Mouse (Mus musculus) lung, postnatal 0 days (tissue): ENCODE results near the gene Slfn9. TPM values are rescaled to one million over a fixed set of nuclear protein-coding genes. Genes with fewer than 3 reads are reported as not detected.
A peak's percentile ranks its signal among the peaks of the same experiment; 100 is the strongest.

ENCODE experiments used
- ATAC-seq: fragments of 200-750 bp; cut with Nextera tagmentation; 2 replicates; pipeline ENCODE4 v1.8.0; 2017; ENCODE audit warnings: moderate library complexity
- DNase-seq: peaks from one replicate; pipeline ENCODE4 v3.0.0-alpha.2; 2016; ENCODE audit warnings: low spot score
- H3K27ac ChIP-seq: fragments of 300-500 bp; sonication (generic); 2 replicates; pipeline ENCODE4 v1.5.1; 2014; ENCODE audit warnings: antibody characterized with exemption, mild to moderate bottlenecking, low read length, mixed read lengths
- H3K27me3 ChIP-seq: fragments of 300-500 bp; sonication (generic); replicated peaks from 2 replicates; pipeline ENCODE4 v1.6.1; 2014; ENCODE audit warnings: low read length, mixed read lengths; ENCODE audit not compliant: insufficient read depth
- H3K36me3 ChIP-seq: fragments of 300-500 bp; sonication (generic); 2 replicates; pipeline ENCODE4 v1.6.1; 2014; ENCODE audit warnings: low read length, mixed read lengths; ENCODE audit not compliant: insufficient read depth
- H3K4me1 ChIP-seq: fragments of 300-500 bp; sonication (generic); 2 replicates; pipeline ENCODE4 v1.6.1; 2014; ENCODE audit warnings: antibody characterized with exemption, low read depth, low read length, mixed read lengths; ENCODE audit not compliant: insufficient read depth
- H3K4me2 ChIP-seq: fragments of 300-500 bp; sonication (generic); replicated peaks from 2 replicates; pipeline ENCODE4 v1.6.1; 2014; ENCODE audit warnings: low read depth, mild to moderate bottlenecking, low read length, moderate library complexity, mixed read lengths
- H3K4me3 ChIP-seq: fragments of 300-500 bp; sonication (generic); 2 replicates; pipeline ENCODE4 v1.5.1; 2014; ENCODE audit warnings: low read depth, low read length
- H3K9ac ChIP-seq: fragments of 300-500 bp; sonication (generic); replicated peaks from 2 replicates; pipeline ENCODE4 v1.6.1; 2014; ENCODE audit warnings: low read depth, mild to moderate bottlenecking
- H3K9me3 ChIP-seq: fragments of 300-500 bp; sonication (generic); 2 replicates; pipeline ENCODE4 v1.6.1; 2016; ENCODE audit warnings: low read length, mixed read lengths
- CTCF ChIP-seq: IDR thresholded peaks from 2 replicates; pipeline ENCODE4 v1.5.1; 2016; ENCODE audit warnings: antibody characterized with exemption, mild to moderate bottlenecking
- EP300 ChIP-seq: IDR thresholded peaks from 2 replicates; pipeline ENCODE4 v1.6.1; 2016; ENCODE audit warnings: antibody characterized with exemption, mild to moderate bottlenecking, control low read depth
- WGBS: fragments of 180-500 bp; shearing (Covaris S2); extraction: QIAGEN DNeasy Blood & Tissue Kit; methylation state at CpG from one replicate; pipeline ENCODE4 v1.1.7; 2014; 5-methylcytosine and 5-hydroxymethylcytosine counted together
- polyA plus RNA-seq: library from polyadenylated mRNA; unstranded; fragments of >200 nt; fragmentation: Nextera tagmentation; extraction: Ambion mirVana; gene quantifications from 2 replicates; pipeline ENCODE4 v1.2.1, GENCODE M21; 2015

Gene Slfn9
- polyA plus RNA-seq, 1 experiment from 2014 or later: 2.2 TPM

- peak; percentile 78 for DNase-seq
- peak overlapping the region; percentile 45 for H3K4me2 ChIP-seq
Measured at GRCm38 (mm10) chr11:82951865-82952611, 39.6 kb downstream of the Slfn9 start.

DNA sequence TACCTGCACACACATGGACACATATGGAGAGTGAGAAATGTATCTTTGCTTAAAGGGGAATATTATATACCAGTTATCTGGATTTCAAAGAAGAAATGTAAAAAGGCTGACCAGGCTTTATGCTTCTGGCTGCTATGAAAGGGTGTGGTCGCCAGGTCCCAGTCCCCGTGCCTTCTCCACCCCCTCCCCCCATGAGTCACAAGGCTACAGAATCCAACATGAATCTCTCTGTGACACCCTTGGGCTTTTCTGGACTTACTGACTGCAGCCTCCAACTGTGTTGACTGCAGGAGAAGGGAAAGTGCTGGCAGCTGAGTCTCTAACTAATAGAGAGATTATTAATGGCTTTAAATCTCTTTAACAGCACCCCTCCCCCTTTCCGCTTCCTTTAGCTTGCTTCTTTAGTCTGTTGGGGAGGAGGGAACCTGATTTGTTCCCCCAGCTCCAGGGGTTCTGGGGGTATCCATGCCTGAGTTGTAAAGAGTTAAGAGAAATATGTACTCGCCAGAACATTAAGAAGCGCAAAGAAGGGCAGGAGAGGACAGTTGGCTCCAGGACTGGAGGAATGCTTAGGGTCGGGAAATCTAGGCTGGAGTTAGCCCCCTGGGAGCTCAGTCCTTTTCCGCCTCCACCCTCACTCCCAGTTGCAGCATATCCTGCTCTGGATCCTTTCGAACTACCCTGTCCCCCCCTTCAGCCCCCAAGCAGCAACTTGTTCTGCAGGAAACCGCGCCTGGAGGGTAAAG lies 40.7 kb downstream of the Slfn9 start, which contains the start of gene Slfn5:
TSS of gene Slfn5 (plus strand) at position 614 of the 746 bp plus-strand sequence.
- Histone ChIP-seq H3K9me3 (no peaks in the 10 kb centered on the region), H3K27ac (peak within 1 kb of the TSS; percentile 86), H3K4me1 (no peaks in the 10 kb centered on the region), H3K4me3 (peak within 1 kb of the TSS; percentile 50), H3K36me3 (no peaks in the 10 kb centered on the region), H3K4me2 (peak within 1 kb of the TSS; percentile 45), H3K9ac (peak within 1 kb of the TSS; percentile 56), H3K27me3 (no peaks in the 10 kb centered on the region; the same call in 1 of the 2 replicates)
- DNase-seq (peak; percentile 58), ATAC-seq (peak; percentile 79)
- TF ChIP-seq EP300 (no peak; the same call in 1 of the 2 replicates), CTCF (no peak)
- 5% methylated on average over 10 of the region's 10 CpGs for WGBS

More at GRCm38 (mm10) chr11:82951865-82952611, 39.6 kb downstream of the Slfn9 start:
- H3K27ac ChIP-seq: peak overlapping the region; percentile 86
- peak; percentile 81 for ATAC-seq
- no peaks in the 10 kb centered on the region for H3K36me3 ChIP-seq
- H3K9ac ChIP-seq: peak overlapping the region; percentile 56
- H3K27me3 ChIP-seq: no peaks in the 10 kb centered on the region; the same call in 1 of the 2 replicates
- H3K9me3 ChIP-seq: no peaks in the 10 kb centered on the region
- H3K4me3 ChIP-seq: peak overlapping the region; percentile 50
- 4% methylated on average over 28 of the region's 28 CpGs for WGBS
- no peak for TF ChIP-seq CTCF
- TF ChIP-seq EP300: 0 out of 2 replicates have a peak, but pooled peaks have one; percentile 24
- no peaks in the 10 kb centered on the region for H3K4me1 ChIP-seq

DNA sequence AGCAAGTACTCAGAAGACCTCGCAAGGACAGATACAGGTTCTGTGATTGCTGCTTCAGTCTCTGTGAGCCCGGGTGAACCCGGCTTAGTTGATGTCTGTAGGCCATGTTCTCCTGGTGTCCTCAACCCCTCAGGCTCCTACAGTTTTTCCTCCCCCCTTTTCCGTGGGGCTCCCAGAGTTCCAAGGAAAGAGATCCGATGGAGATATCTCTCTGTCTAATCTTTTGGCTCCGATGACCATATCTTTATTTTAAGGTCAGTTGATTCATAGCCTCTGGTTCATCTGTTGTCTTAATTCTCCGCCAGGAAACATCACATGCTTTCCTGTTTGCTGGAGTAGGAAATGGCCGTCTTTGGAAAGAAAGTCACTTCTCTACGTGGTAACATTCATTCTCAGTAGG lies 42.6 kb downstream of the Slfn9 start:
- no peak overlapping the region for H3K9ac ChIP-seq
- DNase-seq: peak; percentile 68
- 63% methylated on average over 9 of the region's 9 CpGs for WGBS

GRCm38 (mm10) chr11:82947457-82947856 lies 44.2 kb downstream of the Slfn9 start:
- no peak overlapping the region for H3K4me3 ChIP-seq
- no peak overlapping the region for H3K9ac ChIP-seq
- ATAC-seq (no peak), DNase-seq (no peak)
- no peaks in the 10 kb centered on the region for H3K36me3 ChIP-seq
- H3K27ac ChIP-seq: no peak overlapping the region
- 63% methylated on average over 4 of the region's 4 CpGs for WGBS
- H3K27me3 ChIP-seq: no peaks in the 10 kb centered on the region; the same call in 1 of the 2 replicates
- H3K4me1 ChIP-seq: no peaks in the 10 kb centered on the region
- no peak for TF ChIP-seq CTCF
- no peak for TF ChIP-seq EP300
- H3K4me2 ChIP-seq: no peak overlapping the region
- no peaks in the 10 kb centered on the region for H3K9me3 ChIP-seq

More for the DNA sequence above, 42.6 kb downstream of the Slfn9 start:
- ATAC-seq: peak; percentile 31; the same call in 1 of the 2 replicates
- H3K4me3 ChIP-seq: no peak overlapping the region
- no peaks in the 10 kb centered on the region; the same call in 1 of the 2 replicates for H3K27me3 ChIP-seq
- H3K36me3 ChIP-seq: no peaks in the 10 kb centered on the region
- H3K4me1 ChIP-seq: no peaks in the 10 kb centered on the region
- H3K27ac ChIP-seq: peak overlapping the region; percentile 72
- H3K9me3 ChIP-seq: no peaks in the 10 kb centered on the region
- no peak overlapping the region; the same call in 1 of the 2 replicates for H3K4me2 ChIP-seq
- TF ChIP-seq CTCF (no peak), EP300 (peak; percentile 90)

GRCm38 (mm10) chr11:82945636-82946035 lies 46.0 kb downstream of the Slfn9 start:
- TF ChIP-seq CTCF: no peak
- no peak for TF ChIP-seq EP300
- no peak overlapping the region for H3K4me2 ChIP-seq
- no peaks in the 10 kb centered on the region; the same call in 1 of the 2 replicates for H3K27me3 ChIP-seq
- no peaks in the 10 kb centered on the region for H3K4me1 ChIP-seq
- ATAC-seq (no peak), DNase-seq (no peak)
- H3K4me3 ChIP-seq: no peak overlapping the region
- no peaks in the 10 kb centered on the region for H3K36me3 ChIP-seq
- WGBS: 40% methylated on average over 2 of the region's 2 CpGs
- no peak overlapping the region for H3K27ac ChIP-seq
- no peak overlapping the region for H3K9ac ChIP-seq
- no peaks in the 10 kb centered on the region for H3K9me3 ChIP-seq

DNA sequence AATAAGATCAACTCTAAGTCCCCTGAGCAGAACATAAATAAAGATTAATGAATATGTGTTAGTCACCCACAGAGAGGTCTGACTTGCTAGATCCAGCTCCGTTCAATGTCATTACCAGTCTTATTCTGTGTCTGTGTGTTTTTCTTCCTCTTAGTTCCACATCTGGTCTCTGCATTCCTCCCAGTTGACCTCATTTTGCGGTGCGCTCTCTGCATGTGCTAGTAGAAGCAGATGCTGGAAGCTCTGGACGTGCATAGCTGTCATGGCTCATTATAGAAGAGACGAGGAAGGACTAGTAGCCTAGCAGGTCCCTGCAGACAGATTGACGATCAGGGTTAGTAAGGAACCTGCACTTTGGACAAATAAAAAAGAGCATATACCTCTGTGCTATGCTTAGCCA lies 48.3 kb downstream of the Slfn9 start:
- H3K36me3 ChIP-seq: no peaks in the 10 kb centered on the region
- H3K4me2 ChIP-seq: no peak overlapping the region
- no peaks in the 10 kb centered on the region for H3K9me3 ChIP-seq
- H3K27me3 ChIP-seq: no peaks in the 10 kb centered on the region
- no peak overlapping the region for H3K4me3 ChIP-seq
- ATAC-seq (no peak), DNase-seq (no peak)
- H3K27ac ChIP-seq: no peak overlapping the region
- no peak overlapping the region for H3K9ac ChIP-seq
- WGBS: 57% methylated on average over 6 of the region's 6 CpGs
- no peak for TF ChIP-seq CTCF
- no peak for TF ChIP-seq EP300
- no peaks in the 10 kb centered on the region for H3K4me1 ChIP-seq
